Mouse (Mus musculus) midbrain, embryonic 12.5 days (tissue): ENCODE measurements around the gene Hmbs. TPM values are rescaled to one million over a fixed set of nuclear protein-coding genes. Genes with fewer than 3 reads are reported as not detected.

Experiments used
- ATAC-seq: fragments of 200-750 bp; cut with Nextera tagmentation; 2 replicates; pipeline ENCODE4 v1.8.0; 2017; ENCODE audit warnings: low read depth, moderate TSS enrichment, moderate library complexity; ENCODE audit not compliant: low FRiP score
- H3K27ac ChIP-seq: fragments of 300-500 bp; sonication (generic); replicated peaks from 2 replicates; pipeline ENCODE4 v1.5.1; 2016; ENCODE audit warnings: mild to moderate bottlenecking
- H3K27me3 ChIP-seq: fragments of 300-500 bp; sonication (generic); 2 replicates; pipeline ENCODE4 v1.6.1; 2016; ENCODE audit warnings: mild to moderate bottlenecking
- H3K36me3 ChIP-seq: fragments of 300-500 bp; sonication (generic); 2 replicates; pipeline ENCODE4 v1.6.1; 2016
- H3K4me1 ChIP-seq: fragments of 300-500 bp; sonication (generic); 2 replicates; pipeline ENCODE4 v1.6.1; 2016
- H3K4me2 ChIP-seq: fragments of 300-500 bp; sonication (generic); replicated peaks from 2 replicates; pipeline ENCODE4 v1.6.1; 2016; ENCODE audit warnings: mild to moderate bottlenecking, moderate library complexity
- H3K4me3 ChIP-seq: fragments of 300-500 bp; sonication (generic); 2 replicates; pipeline ENCODE4 v1.5.1; 2016; ENCODE audit warnings: mild to moderate bottlenecking
- H3K9ac ChIP-seq: fragments of 300-500 bp; sonication (generic); replicated peaks from 2 replicates; pipeline ENCODE4 v1.6.1; 2016; ENCODE audit warnings: mild to moderate bottlenecking, moderate library complexity
- H3K9me3 ChIP-seq: fragments of 300-500 bp; sonication (generic); 2 replicates; pipeline ENCODE4 v1.6.1; 2016; ENCODE audit warnings: mild to moderate bottlenecking
- WGBS: fragments of 180-500 bp; shearing (Covaris S2); methylation state at CpG from one replicate; pipeline ENCODE4 v1.1.7; 2016; 5-methylcytosine and 5-hydroxymethylcytosine counted together
- polyA plus RNA-seq: library from polyadenylated mRNA; unstranded; fragments of >200 nt; fragmentation: Nextera tagmentation; extraction: Ambion mirVana; gene quantifications from 2 replicates; pipeline ENCODE4 v1.2.1, GENCODE M21; 2016

Hmbs gene
- polyA plus RNA-seq, 1 experiment from 2014 or later = 109 TPM

DNA sequence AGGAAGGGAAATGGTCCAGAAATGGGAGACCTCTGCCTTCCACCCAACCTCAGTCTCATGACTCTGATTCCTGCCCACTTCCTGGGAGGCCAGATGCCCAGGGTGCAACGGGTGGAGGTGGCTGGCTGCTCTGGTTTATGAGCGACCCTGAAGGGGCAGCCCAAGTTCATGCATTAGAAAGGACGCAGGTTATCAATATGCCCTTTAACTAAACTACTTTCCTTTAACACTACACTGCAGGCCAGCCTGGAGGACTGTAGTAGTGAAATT is 25.3 kb downstream of the Hmbs start:
- Histone ChIP-seq H3K9me3 (no peaks in the 10 kb centered on the region), H3K4me3 (peak overlapping the region; percentile 95), H3K9ac (peak overlapping the region; percentile 91), H3K4me2 (peak overlapping the region; percentile 92), H3K27me3 (no peaks in the 10 kb centered on the region; the same call in none of the 2 replicates), H3K27ac (no peak overlapping the region; the same call in 1 of the 2 replicates), H3K4me1 (peaks cover 31% of the 10 kb centered on the region), H3K36me3 (peaks cover 31% of the 10 kb centered on the region)
- 33% methylated on average over 3 of the region's 3 CpGs for WGBS
- no peak for ATAC-seq

DNA sequence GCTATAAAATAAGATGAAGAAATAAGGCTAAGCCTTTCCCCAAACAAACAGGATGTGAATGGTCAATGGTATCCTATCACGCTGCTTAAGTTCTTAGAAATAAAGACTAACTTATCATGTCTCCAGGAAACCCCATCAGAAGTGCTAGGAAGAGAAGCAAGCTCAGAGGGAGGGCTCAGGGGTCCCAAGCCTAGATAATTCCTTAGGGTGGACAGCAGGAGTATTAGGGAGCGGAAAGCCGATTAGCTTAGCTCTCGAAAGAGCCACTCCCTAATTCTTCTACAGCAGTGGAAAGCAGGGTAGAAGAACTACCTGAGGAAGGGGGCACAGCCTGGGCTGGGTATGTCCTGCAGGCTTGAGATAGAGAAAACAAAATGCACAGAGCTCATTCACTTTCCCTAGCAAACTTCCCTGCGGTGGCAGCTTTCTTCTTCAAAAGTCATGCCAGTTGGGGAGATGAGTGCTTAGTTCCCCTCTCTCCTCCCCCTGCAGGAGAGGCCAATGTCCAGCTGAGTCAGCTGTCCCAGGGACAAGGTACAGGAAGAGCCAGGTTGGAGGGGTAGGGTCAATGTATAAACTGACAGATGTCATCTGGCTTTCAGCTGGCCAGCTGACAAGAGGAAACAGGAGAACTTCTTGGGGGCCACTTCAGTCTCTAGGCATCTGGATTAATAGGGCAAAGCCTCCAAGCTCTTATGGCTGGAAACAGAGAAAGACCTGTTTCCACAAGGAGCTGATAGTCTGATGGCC is 25.8 kb downstream of the Hmbs start:
- peak overlapping the region; percentile 92 for H3K4me2 ChIP-seq
- H3K27ac ChIP-seq = no peak overlapping the region
- 27% methylated on average over 5 of the region's 5 CpGs for WGBS
- H3K4me3 ChIP-seq = peak overlapping the region; percentile 95
- no peaks in the 10 kb centered on the region; the same call in none of the 2 replicates for H3K27me3 ChIP-seq
- ATAC-seq = no peak
- H3K36me3 ChIP-seq = peaks cover 36% of the 10 kb centered on the region
- peak overlapping the region; percentile 91 for H3K9ac ChIP-seq
- H3K4me1 ChIP-seq = peaks cover 31% of the 10 kb centered on the region
- no peaks in the 10 kb centered on the region for H3K9me3 ChIP-seq

DNA sequence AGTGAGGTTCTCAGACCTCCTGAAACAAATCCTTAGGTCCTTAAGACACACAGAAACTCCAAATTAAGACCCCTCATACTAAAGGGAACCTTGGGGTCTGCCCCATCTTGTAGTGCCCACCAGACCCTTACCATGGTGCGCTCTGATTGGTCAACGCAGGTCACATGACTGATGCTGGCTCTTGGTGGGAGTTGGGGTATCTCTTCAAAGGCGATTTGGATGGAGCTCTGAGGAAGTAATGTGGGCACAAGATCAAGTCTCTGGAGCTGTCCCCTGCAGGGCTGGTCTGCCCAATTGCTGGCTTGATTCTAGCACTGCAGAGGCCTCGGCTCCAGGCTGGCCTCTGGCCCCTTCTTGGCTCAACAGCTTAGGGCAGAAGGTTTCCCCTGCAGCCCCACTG is 26.6 kb downstream of the Hmbs start:
- Histone ChIP-seq H3K4me2 (peak overlapping the region; percentile 92), H3K36me3 (peaks cover 43% of the 10 kb centered on the region), H3K27me3 (no peaks in the 10 kb centered on the region; the same call in none of the 2 replicates), H3K4me1 (peaks cover 31% of the 10 kb centered on the region), H3K9ac (no peak overlapping the region), H3K27ac (no peak overlapping the region), H3K9me3 (no peaks in the 10 kb centered on the region), H3K4me3 (no peak overlapping the region)
- ATAC-seq = no peak
- WGBS = 69% methylated on average over 4 of the region's 4 CpGs

DNA sequence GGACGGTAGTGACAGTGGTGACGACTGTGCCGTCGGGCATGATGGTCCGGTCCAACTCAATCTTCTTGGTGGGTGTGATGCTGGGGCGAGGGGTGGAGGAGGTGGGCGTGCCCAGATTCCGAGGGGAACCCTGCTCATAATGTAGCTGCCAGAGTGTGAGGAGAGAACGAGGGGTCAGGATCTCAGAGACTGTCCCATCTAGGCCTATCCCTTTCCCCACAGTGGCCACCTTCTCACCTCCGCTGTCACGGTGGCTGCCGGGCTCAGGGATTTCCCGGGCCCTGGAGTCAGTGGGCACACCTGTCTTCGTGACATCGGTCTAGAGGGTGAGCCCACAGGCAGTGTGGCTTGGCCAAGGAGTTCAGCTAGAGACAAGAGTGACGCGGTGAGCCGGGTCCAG is 29.1 kb downstream of the Hmbs start:
- peaks cover 43% of the 10 kb centered on the region for H3K36me3 ChIP-seq
- no peaks in the 10 kb centered on the region; the same call in none of the 2 replicates for H3K27me3 ChIP-seq
- H3K27ac ChIP-seq = no peak overlapping the region
- H3K4me1 ChIP-seq = peaks cover 37% of the 10 kb centered on the region
- H3K4me2 ChIP-seq = no peak overlapping the region
- ATAC-seq = no peak
- 92% methylated on average over 18 of the region's 18 CpGs for WGBS
- H3K9me3 ChIP-seq = no peaks in the 10 kb centered on the region
- no peak overlapping the region for H3K9ac ChIP-seq
- H3K4me3 ChIP-seq = no peak overlapping the region

DNA sequence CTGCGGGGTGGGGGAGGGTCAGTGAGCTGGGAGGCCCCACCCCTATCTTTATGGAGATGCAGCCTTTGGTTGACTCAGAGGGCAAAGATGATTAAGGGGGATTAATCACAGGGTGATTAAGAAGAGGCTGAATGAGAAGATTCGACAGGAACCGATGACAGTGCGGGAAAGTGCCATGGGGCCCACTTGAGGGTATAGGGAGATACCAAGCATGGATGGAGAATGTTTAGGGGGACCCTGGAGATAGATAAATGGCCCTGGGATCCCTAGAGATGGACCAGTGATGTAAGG is 29.8 kb downstream of the Hmbs start:
- H3K27ac ChIP-seq = no peak overlapping the region
- peaks cover 43% of the 10 kb centered on the region for H3K36me3 ChIP-seq
- WGBS = 61% methylated on average over 4 of the region's 4 CpGs
- H3K4me2 ChIP-seq = no peak overlapping the region
- no peaks in the 10 kb centered on the region for H3K9me3 ChIP-seq
- H3K9ac ChIP-seq = no peak overlapping the region
- H3K4me3 ChIP-seq = no peak overlapping the region
- no peak for ATAC-seq
- H3K27me3 ChIP-seq = no peaks in the 10 kb centered on the region; the same call in none of the 2 replicates
- peaks cover 33% of the 10 kb centered on the region for H3K4me1 ChIP-seq

DNA sequence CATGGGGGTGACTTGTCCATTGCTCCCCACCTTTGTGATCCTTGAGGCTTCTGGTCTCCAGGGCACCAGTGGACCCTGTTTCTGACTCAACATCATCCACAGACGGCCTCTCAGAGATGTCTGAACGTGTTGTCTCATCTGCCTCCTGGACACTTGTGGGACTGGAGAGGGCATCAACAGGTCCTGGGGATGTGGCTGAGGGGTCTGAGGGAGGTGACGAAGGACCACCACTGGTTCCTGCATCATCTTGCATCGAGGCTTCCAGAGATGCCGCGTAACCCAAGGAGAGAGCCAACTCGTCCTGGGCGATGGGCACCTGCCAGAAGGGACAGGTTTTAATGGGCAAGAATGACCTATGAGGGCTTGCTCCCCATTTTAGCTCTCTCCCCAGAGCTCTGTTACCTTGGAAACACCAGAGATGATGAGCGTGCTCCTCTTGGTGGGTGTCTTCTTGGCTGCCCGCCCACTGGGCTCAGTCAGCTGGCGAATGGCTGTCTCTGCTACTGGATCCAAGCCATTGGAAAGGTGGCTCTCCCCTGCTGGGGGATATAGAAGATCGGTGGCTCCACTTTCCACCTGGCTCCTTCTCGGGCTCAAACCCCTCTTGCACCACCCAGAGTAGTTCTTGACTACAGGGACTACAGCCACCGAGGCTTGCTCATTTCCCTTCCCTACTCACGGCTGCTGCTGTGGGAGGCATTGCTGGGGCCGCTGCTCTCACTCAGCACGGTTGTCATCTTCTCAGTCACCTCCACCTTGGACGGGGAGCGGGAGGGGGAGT is 30.4 kb downstream of the Hmbs start:
- Histone ChIP-seq H3K4me2 (no peak overlapping the region), H3K4me3 (no peak overlapping the region), H3K36me3 (peaks cover 43% of the 10 kb centered on the region), H3K9me3 (no peaks in the 10 kb centered on the region), H3K27ac (no peak overlapping the region), H3K4me1 (peaks cover 28% of the 10 kb centered on the region), H3K27me3 (no peaks in the 10 kb centered on the region; the same call in none of the 2 replicates), H3K9ac (no peak overlapping the region)
- no peak for ATAC-seq
- 73% methylated on average over 19 of the region's 19 CpGs for WGBS

DNA sequence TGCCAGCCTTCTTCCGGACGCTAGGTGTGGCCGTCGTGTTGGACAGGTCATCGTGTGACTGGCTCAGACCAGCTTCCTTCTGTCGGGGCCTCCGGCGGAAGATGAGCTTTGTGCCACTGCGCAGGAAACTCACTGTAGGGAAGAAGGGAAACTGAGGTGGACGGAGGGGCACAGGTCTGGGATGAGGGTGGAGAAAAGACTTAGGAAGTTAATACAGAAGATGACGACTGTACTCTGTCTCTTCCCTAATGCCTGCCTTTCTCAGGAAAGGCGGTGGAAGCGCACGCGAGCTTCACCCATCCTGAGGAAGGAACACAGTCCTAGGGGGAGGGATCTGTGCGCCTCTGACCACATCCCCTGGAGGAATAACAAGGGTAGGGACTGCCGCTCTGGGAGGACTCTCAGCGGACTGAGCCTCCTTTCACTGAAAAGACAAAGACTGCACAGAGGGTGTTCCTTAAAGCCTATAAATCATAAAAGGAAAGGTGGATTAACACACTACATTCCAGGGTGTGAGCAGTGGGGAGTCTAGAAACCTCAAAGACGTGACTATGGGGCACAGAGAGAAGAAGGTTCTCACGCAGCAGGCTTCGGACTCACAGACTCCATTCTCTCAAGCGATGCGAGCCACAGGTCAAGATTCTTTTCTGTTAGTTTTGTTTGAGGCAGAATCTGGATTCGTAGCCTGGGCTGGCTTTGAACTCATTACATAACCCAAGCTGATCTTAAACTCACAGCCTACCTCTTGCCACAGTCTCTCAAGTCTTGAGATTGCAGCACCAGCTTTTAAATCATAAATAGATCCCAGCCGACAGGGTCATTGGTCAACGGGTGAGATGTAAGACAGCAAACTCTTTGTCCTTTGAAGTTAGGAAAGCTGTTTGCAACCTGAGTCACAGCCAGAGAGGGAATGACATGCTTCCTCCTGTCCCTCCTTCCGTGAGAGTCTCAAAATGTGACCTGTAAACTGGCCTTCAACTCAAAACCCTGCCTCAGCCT is 32.6 kb downstream of the Hmbs start:
- no peak for ATAC-seq
- Histone ChIP-seq H3K9me3 (no peaks in the 10 kb centered on the region), H3K4me1 (peaks cover 12% of the 10 kb centered on the region), H3K4me2 (peak overlapping the region; percentile 5; the same call in 1 of the 2 replicates), H3K27me3 (no peaks in the 10 kb centered on the region; the same call in none of the 2 replicates), H3K27ac (peak overlapping the region; percentile 20; the same call in 1 of the 2 replicates), H3K9ac (no peak overlapping the region), H3K36me3 (peaks cover 38% of the 10 kb centered on the region), H3K4me3 (no peak overlapping the region)
- 3% methylated on average over 27 of the region's 27 CpGs for WGBS

DNA sequence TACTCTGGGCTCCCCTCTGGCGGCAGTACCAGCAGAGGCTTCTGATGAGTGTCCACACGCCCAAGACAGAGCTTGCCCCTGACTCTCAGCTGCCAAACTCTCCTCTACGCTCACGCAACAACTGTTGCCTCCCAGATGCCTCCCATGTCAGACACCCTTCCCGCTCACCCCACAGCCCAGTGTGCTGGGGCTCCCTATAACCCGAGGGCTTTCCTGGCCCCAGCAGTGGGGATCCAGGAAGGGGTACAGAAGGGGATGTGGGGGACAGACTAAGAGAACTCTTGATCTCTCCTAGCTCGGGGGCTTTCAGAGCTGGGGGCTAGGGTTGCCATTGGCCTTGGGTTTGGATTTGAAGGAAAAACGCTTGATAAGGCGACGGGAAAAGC is 33.3 kb downstream of the Hmbs start:
- Histone ChIP-seq H3K4me3 (no peak overlapping the region), H3K4me1 (peaks cover 12% of the 10 kb centered on the region), H3K27ac (no peak overlapping the region), H3K4me2 (no peak overlapping the region), H3K27me3 (no peaks in the 10 kb centered on the region; the same call in none of the 2 replicates), H3K9ac (no peak overlapping the region), H3K36me3 (peaks cover 32% of the 10 kb centered on the region), H3K9me3 (no peaks in the 10 kb centered on the region)
- WGBS = 27% methylated on average over 10 of the region's 10 CpGs
- ATAC-seq = no peak

DNA sequence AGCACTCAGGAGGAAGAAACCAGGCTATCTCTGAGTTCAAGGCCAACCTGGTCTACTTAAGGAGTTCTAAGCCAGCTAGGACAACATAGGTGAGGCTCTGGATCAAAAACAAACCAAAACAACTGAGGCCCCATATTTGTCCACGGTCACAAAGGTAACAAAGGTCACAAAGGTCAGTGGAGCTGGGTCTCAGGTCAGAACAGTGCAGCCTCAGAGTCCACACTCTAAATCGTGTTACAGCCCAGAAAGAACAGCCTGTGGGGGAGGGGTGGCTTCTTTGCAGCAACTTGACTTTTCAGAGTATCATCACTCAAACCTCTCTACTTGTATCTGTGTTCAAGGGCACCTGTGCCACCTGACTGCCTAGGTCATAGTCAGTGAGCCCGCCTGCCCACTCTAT is 34.3 kb downstream of the Hmbs start:
- WGBS = 61% methylated on average over 3 of the region's 3 CpGs
- Histone ChIP-seq H3K9me3 (no peaks in the 10 kb centered on the region), H3K27me3 (no peaks in the 10 kb centered on the region; the same call in 1 of the 2 replicates), H3K4me2 (no peak overlapping the region), H3K27ac (no peak overlapping the region), H3K36me3 (peaks cover 22% of the 10 kb centered on the region), H3K9ac (no peak overlapping the region), H3K4me1 (peaks cover 15% of the 10 kb centered on the region), H3K4me3 (no peak overlapping the region)
- ATAC-seq = no peak

DNA sequence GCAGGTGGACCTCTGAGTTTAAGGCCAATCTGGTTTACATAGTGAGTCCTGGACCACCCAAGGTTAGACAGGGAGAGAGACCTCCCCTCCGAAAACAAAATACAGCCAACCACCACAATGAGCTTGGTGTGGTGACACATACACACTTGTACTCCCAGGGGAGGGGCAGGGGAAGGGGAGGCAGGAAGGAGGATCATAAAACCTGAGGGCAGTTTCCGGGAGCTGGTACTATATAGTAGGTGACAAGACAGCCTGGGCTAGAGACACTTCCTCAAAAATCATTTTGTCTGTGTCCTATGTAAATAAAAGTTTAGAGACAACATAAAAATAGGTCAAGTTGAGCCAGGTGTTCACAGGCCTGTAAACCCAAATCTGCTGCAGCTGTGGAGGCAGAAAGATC is 36.8 kb downstream of the Hmbs start:
- no peak overlapping the region for H3K27ac ChIP-seq
- H3K4me2 ChIP-seq = no peak overlapping the region
- H3K9me3 ChIP-seq = no peaks in the 10 kb centered on the region
- H3K36me3 ChIP-seq = peaks cover 6% of the 10 kb centered on the region
- H3K27me3 ChIP-seq = no peaks in the 10 kb centered on the region
- no peak for ATAC-seq
- no peak overlapping the region for H3K9ac ChIP-seq
- H3K4me1 ChIP-seq = peaks cover 27% of the 10 kb centered on the region
- H3K4me3 ChIP-seq = no peak overlapping the region
- WGBS = 83% methylated on average over 2 of the region's 2 CpGs

DNA sequence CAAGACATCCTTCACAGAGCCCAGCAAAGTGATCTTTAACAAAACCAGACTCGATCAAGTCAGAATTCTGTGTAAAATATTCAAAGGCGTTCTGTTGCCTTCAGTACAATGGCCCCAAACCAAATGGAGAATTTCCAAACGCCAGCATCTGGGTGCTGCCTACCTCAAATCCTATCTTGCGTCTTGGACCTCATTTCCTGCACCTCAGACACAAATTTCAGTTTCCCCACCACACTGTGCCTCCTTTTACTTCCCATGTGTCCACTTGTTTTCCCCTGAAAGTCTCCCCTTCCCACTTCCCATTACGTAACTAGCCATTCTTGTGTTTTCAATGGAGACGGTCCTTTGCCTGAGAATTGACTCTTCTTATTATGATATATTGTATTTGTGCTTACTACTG is 37.5 kb downstream of the Hmbs start:
- WGBS = 89% methylated on average over 6 of the region's 6 CpGs

More for the DNA sequence above, 37.5 kb downstream of the Hmbs start:
- Histone ChIP-seq H3K27me3 (no peaks in the 10 kb centered on the region), H3K4me1 (peaks cover 21% of the 10 kb centered on the region), H3K4me2 (no peak overlapping the region), H3K27ac (no peak overlapping the region), H3K9me3 (no peaks in the 10 kb centered on the region), H3K36me3 (peaks cover 13% of the 10 kb centered on the region), H3K9ac (no peak overlapping the region), H3K4me3 (no peak overlapping the region)
- ATAC-seq = no peak
